Mouse (Mus musculus) liver, embryonic 12.5 days (tissue): ENCODE results near the gene Cilp. TPM values are rescaled to one million over a fixed set of nuclear protein-coding genes. Genes with fewer than 3 reads are reported as not detected.
"Not testable (repeated sequence)": the region's sequence is repeated elsewhere in the genome, so short reads cannot be mapped to it uniquely, and the experiment has no call there.

ENCODE experiments used
- ATAC-seq: fragments of 200-750 bp; cut with Nextera tagmentation; 2 replicates; pipeline ENCODE4 v1.8.0; 2017; ENCODE audit warnings: moderate number of reproducible peaks, mild to moderate bottlenecking, moderate library complexity
- H3K27ac ChIP-seq: fragments of 300-500 bp; sonication (generic); 2 replicates; pipeline ENCODE4 v1.5.1; 2016; ENCODE audit warnings: mild to moderate bottlenecking
- H3K27me3 ChIP-seq: fragments of 300-500 bp; sonication (generic); replicated peaks from 2 replicates; pipeline ENCODE4 v1.6.1; 2016; ENCODE audit warnings: mild to moderate bottlenecking, moderate library complexity
- H3K36me3 ChIP-seq: fragments of 300-500 bp; sonication (generic); 2 replicates; pipeline ENCODE4 v1.6.1; 2016; ENCODE audit warnings: mild to moderate bottlenecking, moderate library complexity
- H3K4me1 ChIP-seq: fragments of 300-500 bp; sonication (generic); 2 replicates; pipeline ENCODE4 v1.6.1; 2016
- H3K4me2 ChIP-seq: fragments of 300-500 bp; sonication (generic); 2 replicates; pipeline ENCODE4 v1.6.1; 2016; ENCODE audit warnings: mild to moderate bottlenecking, moderate library complexity
- H3K4me3 ChIP-seq: fragments of 300-500 bp; sonication (generic); 2 replicates; pipeline ENCODE4 v1.5.1; 2016; ENCODE audit warnings: mild to moderate bottlenecking, moderate library complexity
- H3K9ac ChIP-seq: fragments of 300-500 bp; sonication (generic); 2 replicates; pipeline ENCODE4 v1.6.1; 2016; ENCODE audit warnings: mild to moderate bottlenecking, moderate library complexity
- H3K9me3 ChIP-seq: fragments of 300-500 bp; sonication (generic); replicated peaks from 2 replicates; pipeline ENCODE4 v1.6.1; 2016; ENCODE audit warnings: mild to moderate bottlenecking, moderate library complexity
- WGBS: fragments of 180-500 bp; shearing (Covaris S2); methylation state at CpG from one replicate; pipeline ENCODE4 v1.1.7; 2016; ENCODE audit not compliant: insufficient replicate concordance; 5-methylcytosine and 5-hydroxymethylcytosine counted together
- polyA plus RNA-seq: library from polyadenylated mRNA; unstranded; fragments of >200 nt; fragmentation: Nextera tagmentation; extraction: Ambion mirVana; gene quantifications from 2 replicates; pipeline ENCODE4 v1.2.1, GENCODE M21; 2016

Gene Cilp
- 0.06 TPM in 1 of 2 replicates, not detected in the other for polyA plus RNA-seq

- no peak within 1 kb of the TSS for H3K9ac ChIP-seq
- no peaks in the 10 kb centered on the region for H3K9me3 ChIP-seq
- no peak within 1 kb of the TSS for H3K4me2 ChIP-seq
- H3K4me3 ChIP-seq = no peak within 1 kb of the TSS
- peaks cover 23% of the 10 kb centered on the region for H3K27me3 ChIP-seq
- ATAC-seq = no peak
- H3K27ac ChIP-seq = no peak within 1 kb of the TSS
- WGBS = 55% methylated on average over 5 of the region's 5 CpGs
- no peaks in the 10 kb centered on the region for H3K36me3 ChIP-seq
- H3K4me1 ChIP-seq = no peaks in the 10 kb centered on the region
These were observed at the start of gene Cilp for GRCm38 (mm10) chr9:65264959-65265358. Gene Cilp, plus strand, starts transcription at chr9:65265180.

- 3% methylated on average over 31 of the region's 31 CpGs for WGBS
- Histone ChIP-seq H3K27ac (peak overlapping the region; percentile 100), H3K27me3 (no peaks in the 10 kb centered on the region), H3K4me3 (peak overlapping the region; percentile 85), H3K9ac (peak overlapping the region; percentile 98), H3K4me1 (peaks cover 63% of the 10 kb centered on the region), H3K4me2 (peak overlapping the region; percentile 99), H3K9me3 (no peaks in the 10 kb centered on the region), H3K36me3 (no peaks in the 10 kb centered on the region)
- peak; percentile 82 for ATAC-seq
These were observed 49.4 kb upstream of the Cilp start for GRCm38 (mm10) chr9:65215494-65216126.

- Histone ChIP-seq H3K27me3 (no peaks in the 10 kb centered on the region), H3K4me3 (peak overlapping the region; percentile 85), H3K4me2 (peak overlapping the region; percentile 99), H3K4me1 (peaks cover 66% of the 10 kb centered on the region), H3K9me3 (no peaks in the 10 kb centered on the region), H3K27ac (peak overlapping the region; percentile 100), H3K36me3 (no peaks in the 10 kb centered on the region), H3K9ac (peak overlapping the region; percentile 98)
- WGBS = 10% methylated on average over 8 of the region's 8 CpGs
- no peak for ATAC-seq
These were observed 48.0 kb upstream of the Cilp start for GRCm38 (mm10) chr9:65216972-65217371.

- 0 out of 2 replicates have a peak, but pooled peaks cover 3% of the 10 kb centered on the region for H3K36me3 ChIP-seq
- peak overlapping the region; percentile 85 for H3K4me3 ChIP-seq
- peak overlapping the region; percentile 99 for H3K4me2 ChIP-seq
- no peaks in the 10 kb centered on the region for H3K9me3 ChIP-seq
- H3K27ac ChIP-seq = peak overlapping the region; percentile 100
- peak overlapping the region; percentile 98 for H3K9ac ChIP-seq
- WGBS = 16% methylated on average over 6 of the region's 6 CpGs
- ATAC-seq = no peak
- H3K27me3 ChIP-seq = no peaks in the 10 kb centered on the region
- peaks cover 66% of the 10 kb centered on the region for H3K4me1 ChIP-seq
These were observed 47.3 kb upstream of the Cilp start for GRCm38 (mm10) chr9:65217661-65218060.

- Histone ChIP-seq H3K36me3 (peaks cover 8% of the 10 kb centered on the region), H3K9ac (peak overlapping the region; percentile 98), H3K27me3 (no peaks in the 10 kb centered on the region), H3K4me2 (peak overlapping the region; percentile 99), H3K27ac (peak overlapping the region; percentile 100), H3K4me3 (no peak overlapping the region), H3K9me3 (no peaks in the 10 kb centered on the region), H3K4me1 (peaks cover 60% of the 10 kb centered on the region)
- no peak for ATAC-seq
- 34% methylated on average over 1 of the region's 1 CpGs for WGBS
These were observed 46.1 kb upstream of the Cilp start for GRCm38 (mm10) chr9:65218916-65219315.

GRCm38 (mm10) chr9:65220398-65220797, 44.6 kb upstream of the Cilp start:
- H3K9ac ChIP-seq, H3K4me3 ChIP-seq, H3K36me3 ChIP-seq, H3K9me3 ChIP-seq, H3K27ac ChIP-seq, ATAC-seq, H3K27me3 ChIP-seq, H3K4me2 ChIP-seq: not testable (repeated sequence)
- peaks cover 51% of the 10 kb centered on the region for H3K4me1 ChIP-seq
- WGBS = 43% methylated on average over 3 of the region's 3 CpGs

GRCm38 (mm10) chr9:65223927-65224326, 41.1 kb upstream of the Cilp start:
- 72% methylated on average over 6 of the region's 6 CpGs for WGBS
- Histone ChIP-seq H3K9ac (no peak overlapping the region), H3K27me3 (no peaks in the 10 kb centered on the region), H3K4me1 (peaks cover 16% of the 10 kb centered on the region), H3K9me3 (no peaks in the 10 kb centered on the region), H3K4me2 (no peak overlapping the region), H3K36me3 (peaks cover 13% of the 10 kb centered on the region), H3K27ac (no peak overlapping the region), H3K4me3 (no peak overlapping the region)
- ATAC-seq = no peak

- H3K9me3 ChIP-seq = no peaks in the 10 kb centered on the region
These were observed 39.2 kb upstream of the Cilp start for GRCm38 (mm10) chr9:65225795-65226194.

GRCm38 (mm10) chr9:65230250-65230649, 34.7 kb upstream of the Cilp start:
- 57% methylated on average over 6 of the region's 6 CpGs for WGBS
- Histone ChIP-seq H3K4me2 (no peak overlapping the region), H3K36me3 (peaks cover 53% of the 10 kb centered on the region)

More at GRCm38 (mm10) chr9:65225795-65226194, 39.2 kb upstream of the Cilp start:
- peaks cover 27% of the 10 kb centered on the region for H3K36me3 ChIP-seq
- no peak overlapping the region for H3K9ac ChIP-seq
- WGBS = 35% methylated on average over 4 of the region's 4 CpGs
- no peak overlapping the region for H3K4me3 ChIP-seq
- no peaks in the 10 kb centered on the region for H3K27me3 ChIP-seq
- H3K4me1 ChIP-seq = peaks cover 3% of the 10 kb centered on the region
- H3K4me2 ChIP-seq = no peak overlapping the region
- H3K27ac ChIP-seq = no peak overlapping the region
- ATAC-seq = no peak

GRCm38 (mm10) chr9:65231284-65231683, 33.7 kb upstream of the Cilp start:
- H3K4me1 ChIP-seq = peaks cover 13% of the 10 kb centered on the region
- H3K4me2 ChIP-seq = no peak overlapping the region
- no peak overlapping the region for H3K9ac ChIP-seq
- WGBS = 66% methylated on average over 8 of the region's 8 CpGs
- no peak for ATAC-seq
- no peak overlapping the region for H3K27ac ChIP-seq
- H3K4me3 ChIP-seq = no peak overlapping the region
- H3K27me3 ChIP-seq = no peaks in the 10 kb centered on the region
- H3K36me3 ChIP-seq = peaks cover 55% of the 10 kb centered on the region
- H3K9me3 ChIP-seq = no peaks in the 10 kb centered on the region

More at GRCm38 (mm10) chr9:65230250-65230649, 34.7 kb upstream of the Cilp start:
- H3K4me3 ChIP-seq = no peak overlapping the region
- no peak overlapping the region for H3K27ac ChIP-seq
- ATAC-seq = no peak
- H3K27me3 ChIP-seq = no peaks in the 10 kb centered on the region
- no peak overlapping the region for H3K9ac ChIP-seq
- H3K4me1 ChIP-seq = peaks cover 13% of the 10 kb centered on the region
- H3K9me3 ChIP-seq = no peaks in the 10 kb centered on the region

- H3K36me3 ChIP-seq = peaks cover 71% of the 10 kb centered on the region
These were observed 31.6 kb upstream of the Cilp start for GRCm38 (mm10) chr9:65233243-65233985.

GRCm38 (mm10) chr9:65234734-65235133, 30.2 kb upstream of the Cilp start:
- Histone ChIP-seq H3K4me1 (peaks cover 13% of the 10 kb centered on the region), H3K27me3 (no peaks in the 10 kb centered on the region), H3K27ac (no peak overlapping the region), H3K36me3 (peaks cover 67% of the 10 kb centered on the region), H3K9ac (no peak overlapping the region), H3K4me3 (no peak overlapping the region), H3K9me3 (no peaks in the 10 kb centered on the region), H3K4me2 (no peak overlapping the region)
- ATAC-seq = no peak
- 78% methylated on average over 3 of the region's 3 CpGs for WGBS

More at GRCm38 (mm10) chr9:65233243-65233985, 31.6 kb upstream of the Cilp start:
- Histone ChIP-seq H3K4me2 (no peak overlapping the region), H3K4me1 (peaks cover 13% of the 10 kb centered on the region), H3K9ac (no peak overlapping the region), H3K4me3 (no peak overlapping the region), H3K27me3 (no peaks in the 10 kb centered on the region), H3K27ac (peak overlapping the region; percentile 23; the same call in 1 of the 2 replicates), H3K9me3 (no peaks in the 10 kb centered on the region)
- WGBS = 75% methylated on average over 9 of the region's 9 CpGs
- ATAC-seq = no peak
